Mouse (Mus musculus): ENCODE measurements at regions not wholly inside any gene's neighbourhood (a gene's known extent, or its start where the extent isn't known, plus 50 kb on each side); places are given as distances from the start of the nearest gene placed in this dataset.
A peak's percentile ranks its signal among the peaks of the same experiment; 100 is the strongest.

- DNase-seq (ENCODE audit: low spot score in 2 of 2) = peak in 1 of 2 experiments; percentile 22
Measured at GRCm38 (mm10) chr13:16668652-16669051, 657.0 kb downstream of the Inhba start.

- peak in 1 of 2 experiments; percentile 31 for DNase-seq (ENCODE audit: low spot score in 2 of 2)
Measured at GRCm38 (mm10) chr13:16669281-16669680, 657.6 kb downstream of the Inhba start.

DNA sequence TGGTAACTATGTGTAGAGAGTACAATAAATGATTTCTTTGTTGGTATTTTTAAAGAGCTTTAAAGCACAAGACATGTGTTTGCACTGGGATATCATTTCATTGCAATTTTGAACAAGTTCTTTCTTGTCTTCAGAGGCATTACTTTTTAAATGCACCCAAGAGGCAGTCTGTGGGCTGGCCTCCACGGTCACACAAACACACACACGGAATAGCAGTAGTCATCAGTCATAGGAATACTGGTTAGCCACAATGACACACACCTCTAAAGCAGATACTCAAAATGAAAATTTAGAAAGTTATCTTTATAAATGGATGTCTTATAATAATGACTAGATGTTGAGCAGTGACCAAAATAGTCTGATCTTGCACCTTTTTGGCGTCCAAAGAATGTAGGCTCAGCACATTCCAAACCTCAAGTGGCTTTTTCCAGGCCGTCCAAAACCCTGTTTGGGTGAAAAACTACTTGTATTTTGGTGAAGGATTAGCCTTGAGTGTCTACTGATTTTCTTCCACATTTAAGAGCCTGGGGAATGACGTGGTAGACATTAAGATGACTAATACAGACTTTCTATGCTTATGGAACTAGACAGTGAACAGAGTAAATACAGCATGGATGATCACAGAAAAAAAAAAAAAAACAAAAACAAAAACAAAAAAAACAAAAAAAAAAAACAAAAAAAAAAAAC, 658.5 kb downstream of the Inhba start:
- no peak for DNase-seq (ENCODE audit: low spot score in 2 of 2)

- DNase-seq (ENCODE audit: low spot score in 2 of 2) = no peak
Measured at GRCm38 (mm10) chr13:16670736-16671135, 659.1 kb downstream of the Inhba start.

- no peak for DNase-seq (ENCODE audit: low spot score in 2 of 2)
Measured at GRCm38 (mm10) chr13:16676873-16677272, 665.2 kb downstream of the Inhba start.

- DNase-seq (ENCODE audit: low spot score in 2 of 2) = no peak
Measured at GRCm38 (mm10) chr13:16678246-16679024, 666.8 kb downstream of the Inhba start.

- no peak for DNase-seq (ENCODE audit: low spot score in 2 of 2)
Measured at GRCm38 (mm10) chr13:16694201-16694600, 682.5 kb downstream of the Inhba start.

DNA sequence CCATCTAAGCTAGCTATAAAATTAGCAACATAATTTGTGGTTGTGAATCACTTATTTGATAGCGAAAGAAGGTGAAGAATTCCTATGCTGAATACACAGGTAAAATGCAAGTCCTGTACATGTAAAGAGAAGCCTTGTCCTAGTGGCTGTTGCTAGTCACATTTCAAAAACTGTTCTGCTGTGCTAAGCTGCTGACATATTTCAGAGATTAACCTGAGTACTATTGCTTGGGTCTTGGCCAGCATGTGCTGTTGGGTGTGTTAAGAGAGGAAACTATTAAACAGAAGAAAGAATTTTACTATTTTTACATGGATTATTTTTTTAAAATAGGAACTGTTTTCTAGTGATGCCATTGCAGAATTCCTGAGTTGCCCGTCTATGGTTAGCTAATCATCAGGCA, 689.3 kb downstream of the Inhba start:
- DNase-seq (ENCODE audit: low spot score in 2 of 2) = no peak

DNA sequence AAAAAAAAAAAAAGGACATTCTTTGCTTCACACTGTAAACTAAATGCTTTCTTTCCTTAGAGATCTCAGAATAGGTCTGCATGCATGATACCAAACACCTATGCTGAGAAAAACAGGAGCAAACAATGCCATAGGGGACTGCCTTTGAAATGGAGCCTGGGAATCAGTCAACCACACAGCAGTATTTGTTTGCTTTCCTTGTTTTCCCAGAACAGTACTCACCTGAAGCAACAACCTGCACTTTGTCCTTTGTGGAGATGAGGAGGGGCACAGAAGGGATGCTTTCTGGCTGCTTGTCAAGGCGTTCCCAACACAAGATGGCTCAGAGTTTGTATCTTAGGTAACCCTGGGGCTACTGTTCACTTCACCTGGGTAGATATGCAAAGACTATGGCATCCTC, 690.5 kb downstream of the Inhba start:
- DNase-seq (ENCODE audit: low spot score in 2 of 2) = no peak

GRCm38 (mm10) chr13:16705217-16706104, 693.8 kb downstream of the Inhba start:
- DNase-seq (ENCODE audit: low spot score in 2 of 2) = no peak

DNA sequence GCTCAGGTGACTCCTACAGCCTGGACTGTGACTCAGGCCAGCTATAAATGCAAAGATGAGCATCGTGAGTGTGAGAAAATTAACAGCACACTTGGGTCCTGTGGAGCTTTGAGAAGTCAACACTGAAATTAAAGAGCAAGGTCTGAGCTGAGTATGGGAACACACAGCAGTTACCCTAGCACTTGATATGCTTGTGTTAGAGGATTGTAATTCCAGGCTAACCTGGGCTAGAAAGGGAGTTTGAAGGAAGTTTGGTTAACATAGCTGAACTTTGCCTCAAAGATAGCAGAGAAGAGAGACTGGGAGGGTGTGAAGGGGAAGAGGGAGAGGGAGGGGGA, 694.4 kb downstream of the Inhba start:
- DNase-seq (ENCODE audit: low spot score in 2 of 2) = no peak

DNA sequence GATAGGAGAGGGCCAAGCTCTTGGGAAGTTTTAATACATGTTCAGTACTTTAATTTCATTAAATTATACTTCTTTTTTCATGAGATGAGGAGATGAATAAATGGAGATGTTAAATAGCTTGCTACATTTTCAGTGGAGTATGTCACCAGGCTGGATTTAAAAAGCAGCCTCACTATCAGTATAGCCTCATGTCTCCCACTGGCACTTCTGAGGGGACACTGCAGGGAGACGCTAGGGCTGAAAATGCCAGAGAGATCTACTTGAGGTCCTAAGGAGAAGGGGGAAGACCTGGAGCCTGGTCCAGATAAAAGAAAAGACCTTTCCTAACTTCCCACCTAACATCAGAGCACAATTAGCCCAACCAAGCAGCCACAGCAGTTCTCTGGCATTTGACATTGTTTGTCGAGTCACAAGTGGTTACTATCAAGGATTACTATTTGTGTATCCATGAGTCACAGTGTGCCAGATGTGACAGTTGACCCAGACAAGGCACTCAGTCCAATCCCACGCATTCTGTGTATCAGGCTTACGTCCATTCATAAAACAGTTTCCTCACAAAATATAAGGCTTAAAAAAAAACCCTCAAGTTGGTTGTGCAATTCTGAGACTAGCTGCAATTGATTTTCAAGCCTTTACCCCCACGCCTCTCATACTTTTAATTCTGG, 703.8 kb downstream of the Inhba start:
- DNase-seq (ENCODE audit: low spot score in 2 of 2) = no peak

DNA sequence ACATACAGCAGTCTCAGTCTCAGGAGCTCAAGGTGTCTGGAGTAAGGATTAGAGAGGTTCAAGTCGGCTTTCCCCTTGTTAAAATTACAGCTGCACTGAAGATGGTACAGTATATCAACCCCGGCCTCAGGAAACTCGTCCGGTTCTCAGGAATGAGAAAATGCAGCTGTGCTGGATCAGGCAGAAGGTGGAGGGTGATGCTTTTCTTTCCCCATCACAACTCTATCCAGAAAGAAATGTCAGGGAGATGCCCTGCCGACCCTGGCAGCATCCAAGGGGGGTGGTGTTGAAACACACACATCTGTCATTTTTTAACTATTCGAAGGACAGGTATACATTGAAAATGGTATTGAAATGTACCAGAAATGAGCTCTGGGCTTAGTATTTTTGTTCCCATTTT, 704.7 kb downstream of the Inhba start:
- no peak for DNase-seq (ENCODE audit: low spot score in 2 of 2)

- DNase-seq (ENCODE audit: low spot score in 2 of 2) = no peak
Measured at GRCm38 (mm10) chr13:16716796-16717749, 705.4 kb downstream of the Inhba start.

DNA sequence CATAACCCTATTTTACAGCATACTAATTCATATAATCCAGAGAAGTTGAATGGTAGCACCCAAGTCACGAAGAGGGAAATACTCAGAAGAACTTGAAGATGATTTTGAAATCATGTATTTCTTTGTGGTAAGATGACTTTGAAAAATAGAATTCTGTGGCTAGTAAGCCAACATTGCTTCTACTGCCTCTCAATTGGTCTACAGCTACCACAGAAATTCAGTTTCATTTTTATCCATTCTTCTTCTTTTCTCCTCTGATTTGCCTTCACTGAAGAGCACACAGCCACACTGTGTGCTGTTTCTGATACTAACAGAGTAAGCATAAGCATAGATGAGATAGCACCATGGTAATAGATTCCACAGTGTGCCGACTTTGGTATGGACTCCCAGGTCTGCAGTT, 708.4 kb downstream of the Inhba start:
- DNase-seq (ENCODE audit: low spot score in 2 of 2) = no peak

DNA sequence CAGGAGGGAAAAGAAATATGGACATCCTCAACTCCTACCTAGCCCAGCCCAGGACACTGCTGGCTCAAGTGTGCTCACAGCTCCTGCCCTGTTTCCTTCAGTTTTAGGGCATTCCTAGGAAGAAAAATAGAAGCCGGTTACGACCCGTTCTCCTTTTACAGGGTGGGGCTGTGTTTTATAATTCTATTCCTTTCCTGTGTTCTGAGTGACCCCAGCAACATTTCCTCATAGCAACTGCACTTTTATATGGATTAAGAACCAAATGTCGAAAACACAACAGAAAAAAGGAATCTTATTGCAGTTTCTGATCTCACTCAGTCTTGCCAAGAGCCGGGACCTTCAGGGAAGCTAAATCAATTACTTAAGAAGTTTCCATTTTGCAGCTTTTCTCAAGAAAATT, 713.7 kb downstream of the Inhba start:
- DNase-seq (ENCODE audit: low spot score in 2 of 2) = no peak

GRCm38 (mm10) chr13:16738313-16738712, 726.7 kb downstream of the Inhba start:
- peak in 1 of 2 experiments; percentile 22 for DNase-seq (ENCODE audit: low spot score in 2 of 2)

- DNase-seq (ENCODE audit: low spot score in 2 of 2) = no peak
Measured at GRCm38 (mm10) chr13:16739563-16739962, 727.9 kb downstream of the Inhba start.

DNA sequence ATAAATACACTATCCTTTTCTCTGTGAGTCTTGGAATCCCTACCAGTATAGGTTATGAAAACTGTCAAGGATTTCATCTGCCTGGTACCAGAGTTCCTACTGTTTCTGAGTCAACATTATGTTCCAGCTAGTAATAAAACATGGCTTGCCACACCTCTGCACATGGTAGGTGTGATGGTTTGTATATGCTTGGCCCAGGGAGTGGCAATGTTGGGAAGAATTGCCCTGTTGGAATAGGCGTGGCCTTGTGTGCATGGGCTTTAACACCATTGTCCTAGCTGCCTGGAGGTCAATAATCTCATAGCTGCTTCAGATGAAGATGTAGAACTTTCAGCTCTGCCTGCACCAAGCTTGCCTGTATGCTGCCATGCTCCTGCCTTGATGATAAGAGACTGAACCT, 732.6 kb downstream of the Inhba start:
- no peak for DNase-seq (ENCODE audit: low spot score in 2 of 2)

- DNase-seq (ENCODE audit: low spot score in 2 of 2) = no peak
Measured at GRCm38 (mm10) chr13:16745644-16746043, 734.0 kb downstream of the Inhba start.
